Mouse (Mus musculus) adrenal gland (tissue): ENCODE measurements at regions not wholly inside any gene's neighbourhood (a gene's known extent, or its start where the extent isn't known, plus 50 kb on each side); places are given as distances from the start of the nearest gene placed in this dataset.

ENCODE experiments used
- intact Hi-C: fragments of 180-260 bp; cut with DNase I; formaldehyde crosslinking; loops from one replicate; pipeline ENCODE4 v1.15.1; 2025

DNA sequence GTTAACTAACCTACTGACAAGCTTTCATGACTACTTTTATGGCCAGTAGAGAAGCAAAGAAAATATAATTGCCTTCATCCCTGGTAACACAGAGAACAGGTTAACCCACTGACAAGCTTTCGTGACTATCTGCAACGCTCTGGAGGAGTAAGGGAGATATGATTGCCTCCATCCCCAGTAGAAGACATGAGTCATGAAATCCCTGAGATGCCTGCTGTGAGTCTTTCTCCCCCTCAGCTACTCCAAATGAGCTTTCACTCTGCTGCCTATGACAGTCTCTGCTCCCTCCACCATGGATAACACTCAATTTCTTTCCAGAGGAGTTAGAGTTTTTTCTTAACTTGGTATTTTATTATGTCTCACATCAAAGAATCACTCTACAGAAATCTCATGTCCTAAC is 2493.4 kb upstream of the Gm7489 start:
- intact Hi-C loops: no loop called here

DNA sequence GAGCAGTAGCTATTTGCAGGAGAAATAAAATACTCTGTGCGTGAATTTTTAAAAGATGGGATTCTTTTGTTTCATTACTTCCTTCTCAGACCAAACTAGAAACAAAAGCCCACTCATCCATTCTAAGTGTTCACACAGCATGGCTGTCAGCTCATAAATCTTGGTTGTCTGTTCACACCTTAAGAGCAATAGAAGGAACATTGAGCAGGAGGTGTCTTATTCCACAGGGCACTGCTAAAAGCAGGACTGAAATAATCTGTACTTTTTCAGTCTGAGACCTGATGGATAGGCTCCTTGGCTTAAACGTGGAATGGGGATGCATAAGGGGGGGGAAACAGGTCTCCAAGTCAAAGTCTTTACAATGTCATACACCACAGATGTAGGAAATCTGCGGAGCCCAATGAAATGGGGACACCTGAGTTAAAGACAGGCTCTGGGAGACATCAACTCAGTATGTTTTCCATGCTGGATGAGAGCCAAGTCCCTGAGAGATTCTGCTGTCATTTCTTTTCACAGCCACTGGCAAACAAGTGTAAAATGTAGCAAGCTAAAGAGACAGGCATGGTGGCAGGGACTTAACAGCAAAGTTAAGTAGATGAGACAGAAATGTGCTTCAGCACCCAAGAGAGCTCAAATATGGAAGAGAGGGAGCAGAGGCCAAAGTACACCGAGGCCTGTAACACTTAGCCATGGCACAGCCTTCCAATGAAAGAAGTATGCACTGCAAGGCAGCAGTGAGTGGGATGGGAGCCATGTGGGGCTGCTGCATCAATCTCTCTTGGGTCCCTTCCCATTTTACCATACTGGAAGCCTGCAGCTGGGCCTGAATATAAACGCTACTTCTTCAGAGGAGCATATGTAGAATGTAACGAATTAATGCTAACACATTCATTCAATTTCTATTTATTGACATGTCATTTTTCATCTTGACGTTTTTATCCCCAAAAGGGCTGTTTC is 2492.0 kb upstream of the Gm7489 start:
- intact Hi-C loops: no loop called here

DNA sequence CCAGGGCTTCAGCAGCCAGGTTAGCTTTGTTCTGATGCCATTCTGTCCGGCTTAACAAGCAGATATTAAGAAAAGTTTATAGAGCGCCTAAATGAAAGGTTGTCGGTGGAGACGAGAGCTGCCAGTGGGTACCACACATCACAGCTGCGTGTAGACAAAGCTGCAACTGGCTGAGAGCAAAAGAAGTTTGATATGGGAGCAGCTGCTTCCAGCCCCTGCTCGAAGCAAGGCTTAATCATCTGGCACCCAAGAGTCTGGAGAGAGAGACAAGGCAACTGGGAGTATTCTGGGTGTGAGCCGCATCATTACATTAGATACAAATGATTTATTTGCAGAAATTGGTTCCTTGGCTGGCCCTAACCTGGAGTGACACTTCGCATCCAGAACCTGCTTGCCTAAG is 2488.7 kb upstream of the Gm7489 start:
- intact Hi-C loops: no loop called here

DNA sequence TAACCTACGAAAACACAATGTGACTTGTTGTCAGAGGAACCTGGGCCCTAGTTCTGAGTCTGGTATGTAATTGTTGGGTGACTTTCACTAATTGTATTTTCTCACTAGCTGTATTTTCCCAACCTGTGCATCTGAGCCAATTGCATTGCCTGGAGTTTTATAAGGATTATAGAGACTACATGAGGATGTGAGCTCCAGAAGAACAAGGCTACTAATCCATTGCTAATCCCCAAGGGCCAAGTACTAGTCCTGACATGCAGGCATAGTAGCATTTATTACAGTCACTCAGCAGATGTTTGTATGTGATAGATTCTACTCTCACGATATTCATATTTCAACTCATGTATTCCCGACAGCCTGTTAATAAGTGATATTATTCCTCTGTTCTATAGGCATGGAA is 2481.1 kb upstream of the Gm7489 start:
- intact Hi-C loops: no loop called here

DNA sequence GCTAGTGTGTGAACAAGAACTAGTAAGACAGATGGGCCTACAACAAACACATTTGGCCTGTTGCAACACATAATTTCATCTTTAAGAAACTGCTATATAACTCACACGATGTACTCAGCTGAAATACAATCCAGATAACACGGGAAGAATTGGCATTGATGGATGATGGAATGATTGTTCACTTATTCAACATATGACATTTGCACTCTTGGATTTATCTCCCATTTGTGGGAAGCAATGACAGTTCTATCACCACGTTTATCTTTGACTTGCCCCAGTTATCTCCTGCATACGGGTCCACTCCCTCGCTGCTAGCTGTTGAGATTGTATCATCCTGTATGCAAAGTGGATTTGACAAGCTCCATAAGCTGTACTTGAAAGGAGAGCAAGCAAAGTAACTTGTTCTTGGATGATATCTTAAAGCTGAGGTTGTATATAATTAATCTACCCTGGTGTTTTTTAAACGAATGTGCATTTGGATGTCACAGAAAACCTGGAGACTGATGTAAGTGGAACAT is 2474.9 kb upstream of the Gm7489 start:
- intact Hi-C loops: no loop called here

DNA sequence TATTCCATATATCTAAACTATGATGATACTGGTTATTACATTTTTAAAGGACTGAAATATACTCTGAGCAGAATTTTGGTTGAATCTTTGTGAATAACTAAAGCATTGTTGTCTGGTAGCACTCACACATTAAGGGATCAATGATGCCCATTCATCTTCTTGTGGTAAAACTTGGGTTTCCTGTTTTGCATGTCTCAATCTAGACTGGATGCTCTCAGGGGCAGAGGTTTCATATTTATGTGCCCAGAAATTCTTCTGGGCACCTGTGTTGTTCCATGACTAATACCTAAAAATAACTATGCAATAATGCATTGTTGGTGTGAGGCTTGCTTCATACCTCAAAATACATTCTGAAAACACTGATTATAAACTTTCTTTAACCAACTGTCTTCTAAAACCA is 2472.7 kb upstream of the Gm7489 start:
- intact Hi-C loops: no loop called here

DNA sequence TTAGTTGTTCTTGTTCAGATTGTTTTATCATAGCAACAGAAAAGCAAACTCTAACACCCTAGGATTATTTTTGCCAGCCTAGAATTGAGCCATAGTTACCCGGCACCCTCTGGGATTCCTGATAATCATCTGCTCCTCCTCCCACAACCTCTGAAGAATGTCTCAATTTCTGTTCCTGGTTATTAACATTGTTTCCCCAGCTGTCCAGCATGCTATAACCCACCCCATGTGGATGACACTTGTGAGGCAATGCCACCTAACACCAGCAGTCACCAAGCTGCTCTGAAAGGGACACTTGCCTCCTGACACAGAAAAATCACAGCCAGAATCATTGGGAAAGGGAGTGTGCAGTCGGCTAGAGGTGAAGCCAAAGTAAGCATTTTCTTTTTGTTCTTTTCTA is 2442.1 kb upstream of the Gm7489 start:
- intact Hi-C loops: no loop called here

DNA sequence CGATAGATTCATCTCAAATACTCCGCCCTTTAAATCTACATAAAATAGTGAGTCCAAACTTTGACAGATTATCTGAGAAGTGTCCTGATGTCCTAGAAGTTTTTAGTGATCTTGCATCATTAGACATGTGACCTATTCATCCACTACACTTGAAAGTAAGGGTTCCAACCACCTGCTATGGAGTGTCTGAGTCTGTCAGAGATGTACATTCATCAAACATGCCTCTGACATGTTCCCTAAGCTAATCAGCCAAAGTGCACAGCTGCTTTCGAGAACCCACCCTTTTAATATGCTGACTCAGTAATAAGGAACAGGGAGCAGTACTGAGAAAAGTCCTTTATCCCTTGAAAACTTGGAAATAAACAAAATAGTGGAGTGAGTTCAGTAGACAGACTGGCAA is 2414.8 kb upstream of the Gm7489 start:
- intact Hi-C loops: no loop called here

DNA sequence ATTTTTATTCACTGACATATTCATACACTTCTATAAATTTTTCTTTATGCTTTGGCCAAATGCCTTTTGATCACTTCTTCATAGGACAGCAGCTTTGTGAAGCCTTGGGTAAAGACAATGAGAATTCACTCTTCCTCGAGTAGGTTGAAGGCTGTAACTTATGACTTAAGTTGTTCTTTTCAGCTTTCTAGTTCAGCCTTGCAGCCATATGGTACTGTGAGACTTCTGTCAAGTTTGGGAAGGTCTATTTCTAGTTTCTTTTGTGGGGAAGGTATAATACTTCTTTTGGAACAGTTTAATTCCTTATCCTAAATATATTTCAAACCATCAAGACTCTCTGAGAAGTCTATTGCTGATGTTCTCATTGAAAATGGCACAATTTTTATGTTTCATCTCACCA is 2413.6 kb upstream of the Gm7489 start:
- intact Hi-C loops: no loop called here

DNA sequence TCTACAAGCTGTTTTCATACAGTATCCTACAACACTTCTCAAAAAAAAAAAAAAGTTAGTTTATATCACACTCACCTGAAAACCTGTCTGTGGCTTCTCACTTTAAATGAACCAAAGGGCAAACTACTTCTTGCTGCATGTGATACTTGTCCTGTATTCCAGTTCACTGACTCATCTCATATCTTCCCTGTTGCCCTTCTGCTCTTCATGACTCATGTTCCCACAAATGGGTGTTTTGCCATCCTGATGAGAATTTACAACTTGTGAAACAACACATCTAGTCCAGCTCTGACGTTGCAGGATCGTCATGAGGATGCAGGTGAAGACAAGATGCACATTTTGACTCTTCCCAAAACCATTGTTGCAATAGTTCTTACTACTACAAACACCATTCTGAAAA is 2412.7 kb upstream of the Gm7489 start:
- intact Hi-C loops: no loop called here

DNA sequence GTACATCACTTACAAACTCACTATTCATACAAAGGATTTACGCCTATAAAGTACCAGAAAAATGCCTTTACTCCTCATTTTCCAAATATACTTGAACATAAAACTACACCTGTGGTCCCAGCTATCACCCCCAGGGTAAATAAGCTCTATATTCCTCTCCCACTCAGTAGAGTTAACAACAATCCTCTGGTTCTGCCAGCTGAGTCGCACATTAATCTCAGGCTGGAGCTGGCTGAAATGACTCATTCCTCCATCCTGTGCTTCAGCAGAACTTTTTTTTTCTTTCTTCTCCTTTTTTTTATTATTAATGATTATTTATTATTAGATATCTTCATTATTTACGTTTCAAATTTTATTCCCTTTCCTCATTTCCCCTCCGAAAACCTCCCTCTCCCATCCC is 2402.8 kb upstream of the Gm7489 start:
- intact Hi-C loops: no loop called here

DNA sequence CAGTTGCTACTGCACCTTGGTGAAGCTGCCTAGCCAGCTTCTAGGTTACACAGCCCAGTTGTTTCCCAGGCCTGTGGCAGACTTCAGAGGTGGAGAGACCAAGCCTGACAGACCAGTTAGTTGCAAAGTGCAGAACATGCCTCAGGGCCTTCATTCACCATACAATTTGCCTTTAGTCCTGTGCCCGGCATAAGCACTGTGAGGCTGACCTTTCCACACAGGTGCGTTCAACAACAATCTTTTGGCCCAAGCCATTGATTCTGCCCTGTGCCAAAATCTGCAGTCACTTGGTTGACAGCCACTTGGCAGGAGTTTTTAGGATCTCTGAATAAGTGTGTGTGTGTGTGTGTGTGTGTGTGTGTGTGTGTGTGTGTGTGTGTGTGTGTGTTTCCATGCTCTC is 2400.5 kb upstream of the Gm7489 start:
- intact Hi-C loops: no loop called here

DNA sequence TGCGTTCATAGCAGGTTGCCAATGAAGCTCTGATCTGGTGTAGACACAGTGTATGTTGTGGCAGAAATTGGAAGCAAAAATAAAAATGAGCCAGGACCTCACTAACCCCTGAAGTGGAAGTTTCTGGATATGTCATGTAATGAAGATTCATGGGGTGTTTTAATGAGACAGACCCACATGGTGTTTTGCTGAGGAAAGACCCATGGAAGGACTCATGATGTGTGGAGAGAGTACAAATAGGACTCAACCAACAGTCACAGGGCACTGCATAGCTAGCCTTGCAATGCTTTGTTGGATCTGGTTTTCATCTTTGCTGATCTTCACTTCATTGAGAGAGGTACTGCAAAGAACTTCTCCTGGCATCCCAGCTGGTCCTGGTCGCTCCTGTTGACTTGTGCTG is 2399.2 kb upstream of the Gm7489 start:
- intact Hi-C loops: no loop called here

DNA sequence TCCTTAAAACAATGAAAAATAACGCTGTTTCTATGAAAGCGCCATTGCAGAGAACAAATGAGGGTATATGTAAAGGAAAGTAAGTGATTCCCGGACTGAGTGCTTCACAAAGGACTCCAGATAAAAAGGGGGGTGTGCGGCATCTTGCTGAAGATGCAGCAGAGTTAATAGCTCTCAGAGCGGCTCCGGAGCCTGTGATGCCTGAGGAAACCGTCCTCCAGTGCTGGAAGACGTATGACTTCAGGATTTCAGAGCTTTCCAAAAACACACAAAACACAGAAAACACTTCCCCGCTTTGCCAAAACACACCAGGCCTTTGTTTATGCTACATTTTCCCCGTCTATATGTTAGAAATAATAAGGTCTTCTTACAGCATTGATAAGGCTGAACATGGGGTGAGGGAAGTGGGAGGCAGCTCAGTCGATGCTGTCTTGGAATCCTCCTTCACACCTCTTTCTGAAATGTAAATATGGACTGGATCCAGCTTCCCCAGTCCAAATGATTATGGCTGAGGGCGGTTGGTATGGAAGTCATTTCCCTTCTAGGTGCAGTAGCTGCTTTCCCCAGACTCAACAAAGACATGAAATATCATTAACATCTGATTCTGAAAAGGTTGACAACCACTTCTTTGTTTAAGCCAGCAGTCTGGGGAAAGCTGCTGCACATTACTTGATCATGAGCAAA is 2382.5 kb upstream of the Gm7489 start:
- intact Hi-C loops: no loop called here

DNA sequence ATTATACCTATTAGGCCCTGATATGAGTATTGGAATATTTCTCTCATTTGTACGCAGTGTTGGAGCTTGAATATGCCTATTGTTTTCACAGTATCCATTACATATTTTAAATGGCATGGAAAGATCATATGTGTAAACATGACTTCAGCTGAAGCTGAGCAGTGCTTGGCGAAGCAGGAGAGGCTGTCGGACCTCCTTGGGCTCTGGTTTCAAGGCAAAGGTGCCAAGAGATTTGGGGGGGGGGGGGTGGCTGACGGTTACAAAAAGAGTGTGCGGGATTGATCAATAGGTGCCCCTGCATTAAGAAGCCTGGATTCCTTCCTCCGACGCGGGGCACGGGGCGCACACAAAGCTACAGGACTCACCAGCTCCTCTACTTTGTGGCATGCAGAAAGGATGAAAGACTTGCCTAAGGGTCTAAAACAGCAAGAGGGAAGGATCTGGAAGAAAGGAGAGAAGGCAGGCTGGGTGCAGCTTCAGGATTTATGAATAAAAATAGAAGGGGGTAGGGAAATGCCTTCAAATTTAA is 2381.9 kb upstream of the Gm7489 start:
- intact Hi-C loops: no loop called here

DNA sequence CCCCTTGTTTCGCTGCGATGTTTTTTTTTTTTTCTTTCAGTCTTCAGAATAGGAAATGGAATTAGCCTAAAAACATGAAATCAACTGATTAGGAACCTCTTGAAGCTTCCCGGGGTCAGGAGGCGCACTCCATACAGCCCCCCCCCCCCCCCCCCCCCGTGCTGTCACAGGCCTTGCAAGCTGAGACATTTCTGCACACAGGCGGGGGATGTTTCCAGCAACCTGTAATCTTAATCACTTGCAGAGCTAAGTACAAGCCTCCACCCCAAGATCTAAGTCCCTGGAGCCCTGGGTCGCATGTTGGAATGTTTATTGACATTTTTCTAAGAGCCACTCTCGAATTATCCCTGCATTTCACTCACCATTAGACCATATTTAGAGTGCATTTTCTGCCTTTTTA is 2381.4 kb upstream of the Gm7489 start:
- intact Hi-C loops: no loop called here

DNA sequence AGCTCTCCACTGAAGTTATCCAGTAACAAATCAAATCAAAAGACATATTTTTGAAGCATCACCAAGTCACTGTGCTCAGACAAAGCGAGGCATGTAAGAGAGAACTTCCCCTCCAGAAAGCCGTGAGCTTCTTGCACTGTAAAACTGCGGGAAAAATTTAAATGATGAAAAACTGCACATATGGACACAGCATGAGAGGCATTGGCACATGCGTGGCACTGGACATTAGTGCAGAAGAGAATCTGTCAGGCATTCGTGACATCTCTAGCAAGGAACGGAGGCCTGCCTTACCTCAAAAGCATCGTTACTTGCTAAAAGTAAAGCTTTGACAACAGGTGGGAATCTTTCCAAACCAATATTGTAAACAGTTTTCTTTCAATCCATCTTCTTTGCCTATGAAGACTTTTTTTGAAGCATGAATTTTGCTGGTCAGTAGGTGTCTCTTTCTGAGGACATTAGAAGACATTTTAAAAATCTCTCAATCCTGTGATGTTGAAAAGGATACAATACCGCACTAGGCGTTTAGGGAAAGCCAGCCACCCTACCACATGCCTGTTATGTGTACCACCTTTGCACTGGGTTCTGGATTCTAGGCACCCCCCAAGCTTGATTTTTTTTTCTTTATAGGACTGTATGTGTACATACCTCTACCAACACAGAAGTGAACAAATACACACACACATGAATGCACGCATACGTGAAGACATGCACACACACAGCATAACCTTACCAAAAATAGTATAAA is 2380.5 kb upstream of the Gm7489 start:
- intact Hi-C loops: no loop called here

DNA sequence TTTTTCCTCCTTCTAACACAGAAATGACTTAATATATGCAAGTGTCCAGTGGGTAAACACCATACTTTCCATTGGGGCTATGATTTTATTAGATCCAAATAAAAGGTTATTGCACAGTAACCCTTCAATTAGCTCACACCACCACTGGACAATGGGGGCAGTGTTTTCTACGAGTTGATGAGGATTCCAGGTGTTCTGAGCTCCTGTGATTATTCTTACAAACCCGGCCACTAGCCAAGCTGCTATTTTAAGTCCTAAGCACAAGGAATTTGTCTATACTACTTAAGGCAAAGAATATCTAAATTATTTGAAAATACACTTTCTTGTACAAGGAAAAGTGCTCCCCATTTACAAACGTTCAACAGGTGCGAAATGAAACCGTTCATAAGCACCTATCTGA is 2379.9 kb upstream of the Gm7489 start:
- intact Hi-C loops: no loop called here

DNA sequence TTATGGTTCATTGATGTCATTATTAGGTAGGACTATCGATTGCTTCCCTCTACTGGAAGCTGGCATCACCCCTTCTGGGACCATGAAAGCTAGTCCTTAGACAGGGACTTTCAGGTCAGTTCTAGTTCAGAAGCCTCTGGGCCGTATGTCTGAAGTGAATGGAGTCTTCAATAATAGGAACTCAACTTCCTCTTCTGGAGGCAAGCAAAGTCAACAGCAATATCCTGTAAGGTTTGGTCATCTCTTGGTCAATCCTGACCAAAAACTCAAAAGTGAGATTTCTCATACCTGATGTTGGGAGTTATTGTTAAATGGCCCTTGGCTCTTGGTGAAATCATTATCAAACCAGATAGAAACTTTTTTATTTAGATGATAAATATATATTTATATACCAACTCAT is 2377.6 kb upstream of the Gm7489 start:
- intact Hi-C loops: no loop called here

DNA sequence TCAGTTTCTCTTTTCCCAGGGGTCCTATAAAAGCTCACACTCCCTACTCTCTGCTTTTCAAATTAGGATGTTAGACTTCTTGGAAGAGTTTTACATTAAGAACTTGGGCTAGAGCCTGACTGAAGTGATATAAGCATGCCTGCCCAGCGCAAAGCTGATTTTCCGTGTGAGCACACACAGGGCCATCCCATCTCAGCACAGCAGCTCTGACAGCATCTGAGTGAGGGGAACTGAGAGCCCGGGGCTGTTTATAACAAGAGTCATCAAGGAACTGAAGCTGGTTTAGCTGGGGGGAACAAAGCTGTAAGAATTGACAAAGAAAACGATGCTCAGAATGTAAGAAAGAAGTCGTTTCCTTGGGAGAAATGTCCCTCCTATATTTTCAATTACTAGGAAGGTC is 2373.4 kb upstream of the Gm7489 start:
- intact Hi-C loops: no loop called here

DNA sequence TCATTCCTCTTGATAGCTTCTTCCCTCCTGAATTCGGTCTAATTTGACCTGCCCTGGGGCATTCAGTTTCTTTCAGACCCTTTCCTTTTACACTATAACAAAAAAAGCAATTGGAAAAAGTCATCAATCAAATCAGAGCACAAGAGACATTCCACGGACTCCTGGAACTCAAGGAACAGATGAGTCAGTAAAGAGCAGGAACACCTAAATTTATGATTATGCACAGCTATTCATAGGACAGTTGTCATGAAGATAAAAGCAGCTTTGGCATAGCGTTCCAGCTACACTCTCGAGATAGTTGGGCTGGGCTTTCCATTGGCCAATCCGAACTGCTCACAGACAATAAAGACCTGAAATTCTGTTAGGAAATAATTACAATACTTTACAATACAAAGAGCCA is 2348.4 kb upstream of the Gm7489 start:
- intact Hi-C loops: no loop called here
